Mouse (Mus musculus) lung, adult 10 weeks (tissue): ENCODE measurements around the gene Angpt4. TPM values are rescaled to one million over a fixed set of nuclear protein-coding genes. Genes with fewer than 3 reads are reported as not detected.

Experiments
- polyA plus RNA-seq: library from polyadenylated mRNA; stranded (reverse); fragments of 350-450 nt; fragmentation: Illumina TruSeq; extraction: RNeasy Lipid Tissue Mini Kit (QIAGEN cat#74804); gene quantifications from one replicate; pipeline ENCODE4 v1.2.3, GENCODE M21; 2014; ENCODE audit warnings: low read depth, low replicate concordance; ENCODE audit not compliant: insufficient read depth

Gene Angpt4
- 0.66 TPM for polyA plus RNA-seq

GRCm38 (mm10) chr2:151910919-151911500 is at the start of gene Angpt4:
TSS of gene Angpt4 (plus strand) at chr2:151911210.

GRCm38 (mm10) chr2:151979470-151980354 is 68.7 kb downstream of the Angpt4 start, which contains the start of gene Fam110a:
TSS of gene Fam110a (minus strand) at chr2:151980219.

Other genes with a start within 250 kb of the Angpt4 start
- not detected for gene Rad21l, start 242.7 kb upstream of the Angpt4 start, polyA plus RNA-seq
- gene Tmem74b, start 209.2 kb upstream of the Angpt4 start, polyA plus RNA-seq, result not detected
- gene Psmf1, start 167.0 kb upstream of the Angpt4 start, polyA plus RNA-seq, result 16.5 TPM
- gene Rspo4, start 68.3 kb upstream of the Angpt4 start, polyA plus RNA-seq, result 0.46 TPM
- gene Fam110a, start 69.0 kb downstream of the Angpt4 start, polyA plus RNA-seq, result 24.8 TPM
- 11.0 TPM for gene Slc52a3, start 85.3 kb downstream of the Angpt4 start, polyA plus RNA-seq
- not detected for gene Scrt2, start 170.3 kb downstream of the Angpt4 start, polyA plus RNA-seq
- 13.4 TPM for gene Srxn1, start 194.3 kb downstream of the Angpt4 start, polyA plus RNA-seq
- gene Tcf15, start 232.4 kb downstream of the Angpt4 start, polyA plus RNA-seq, result 0.76 TPM